Mouse (Mus musculus) embryonic fibroblast, embryonic 13.5 days (primary cell): ENCODE measurements around the gene 4933428G20Rik.

Experiments
- CTCF ChIP-seq: IDR thresholded peaks from 2 replicates; pipeline ENCODE4 v1.5.1; 2011; ENCODE audit warnings: mild to moderate bottlenecking, control low read depth, low read length, moderate library complexity, borderline replicate concordance; ENCODE audit not compliant: insufficient read depth
- POLR2A ChIP-seq: IDR thresholded peaks from 2 replicates; pipeline ENCODE4 v1.6.1; 2011; ENCODE audit warnings: low read depth, mild to moderate bottlenecking, control low read depth, low read length, moderate library complexity

- TF ChIP-seq CTCF (no peak), POLR2A (no peak)
These were observed 24.2 kb upstream of the 4933428G20Rik start for GRCm38 (mm10) chr11:97524306-97524705.
